ENCODE assay signal across 8 mouse cellular contexts in genomic region chr8:84662581-84663065, GRCm38 (mm10). TPM values are rescaled to one million over a fixed set of nuclear protein-coding genes. Genes with fewer than 3 reads are reported as not detected.
DNase-seq lines count a peak whose midpoint lies in the region; ATAC-seq lines count a peak whose summit lies in the region.

Ier2 (minus strand) TSS chr8:84662852.

- under 1% methylated on average over 27 of the region's 27 CpGs for WGBS in hindbrain, embryonic 14.5 days

- no peaks in the 10 kb centered on the region for H3K9me3 ChIP-seq in hindbrain, embryonic 14.5 days (ENCODE audit: control insufficient read depth, low read length)

- peaks cover 45% of the 10 kb centered on the region for H3K4me1 ChIP-seq in hindbrain, embryonic 14.5 days (replicated peaks; ENCODE audit: control insufficient read depth, insufficient read depth, low read length)

- H3K4me2 ChIP-seq in hindbrain, embryonic 14.5 days (replicated peaks): peak within 1 kb of the TSS; percentile 79

- peak within 1 kb of the TSS; percentile 71 for H3K9ac ChIP-seq in hindbrain, embryonic 14.5 days

- no peaks in the 10 kb centered on the region for H3K27me3 ChIP-seq in hindbrain, embryonic 14.5 days (ENCODE audit: control insufficient read depth, insufficient read depth, low read length)

- peak within 1 kb of the TSS; percentile 84 for H3K27ac ChIP-seq in hindbrain, embryonic 14.5 days

- H3K36me3 ChIP-seq in hindbrain, embryonic 14.5 days (replicated peaks; ENCODE audit: control insufficient read depth, insufficient read depth): peaks cover under 1% of the 10 kb centered on the region; the same call in 1 of the 2 replicates

- H3K4me3 ChIP-seq in hindbrain, embryonic 14.5 days (replicated peaks; ENCODE audit: low read length): peak within 1 kb of the TSS; percentile 71

- DNase-seq in R1 (ENCODE audit: low read depth, low spot score): peak; percentile 97
- DNase-seq in cerebellum, postnatal 25 days: peak; percentile 95 to 96
- DNase-seq in frontal cortex, postnatal 25 days (ENCODE audit: low spot score in 2 of 2): peak; percentile 87 to 91
- DNase-seq in hindbrain, embryonic 14.5 days (ENCODE audit: low spot score): peak; percentile 97
- peak; percentile 91 to 93 for DNase-seq in layer of hippocampus, postnatal 36 days
- DNase-seq in lung, postnatal 25 days (ENCODE audit: low spot score): peak; percentile 99
- peak; percentile 92 for DNase-seq in retina, adult 2 months (ENCODE audit: low read depth, low spot score)
- DNase-seq in thymus, postnatal 25 days: peak; percentile 93

- ATAC-seq in hindbrain, embryonic 14.5 days (ENCODE audit: low FRiP score): peak; percentile 83

RNA-seq across cellular contexts. Expression of gene Ier2, which starts in this region (rescaled TPM):
- polyA plus RNA-seq in hindbrain, embryonic 14.5 days (2014; fragmentation: Nextera tagmentation; extraction: Ambion mirVana): 17.4 and 20.1 TPM in 2 replicates
- total RNA-seq in layer of hippocampus, postnatal 36 days (2021): 1 to 10 TPM; 7.2 to 7.6 TPM

Comparison
In these comparisons a context has a peak if more than half of its experiments do, and no peak if none do; other contexts are left out.
1. Peak in every context shown above with its lines: DNase-seq, ATAC-seq, H3K4me3 ChIP-seq and H3K27ac ChIP-seq.